7 mouse cellular contexts compared by ENCODE assay signal in genomic region chr1:128416584-128417532, GRCm38 (mm10). TPM values are rescaled to one million over a fixed set of nuclear protein-coding genes. Genes with fewer than 3 reads are reported as not detected.
A peak's percentile ranks its signal among the peaks of the same experiment; 100 is the strongest.
DNase-seq lines count a peak whose midpoint lies in the region; ATAC-seq lines count a peak whose summit lies in the region.

Gene Dars (minus strand): TSS chr1:128417368.

- peaks cover 13% of the 10 kb centered on the region; the same call in 1 of the 2 replicates for H3K4me1 ChIP-seq in embryonic facial prominence, embryonic 10.5 days
- peaks cover 4% of the 10 kb centered on the region for H3K4me1 ChIP-seq in limb, embryonic 10.5 days
- 0 out of 2 replicates have a peak, but pooled peaks cover 2% of the 10 kb centered on the region for H3K4me1 ChIP-seq in midbrain, embryonic 13.5 days (replicated peaks)

- H3K27ac ChIP-seq in embryonic facial prominence, embryonic 10.5 days (replicated peaks), result peak within 1 kb of the TSS; percentile 98
- H3K27ac ChIP-seq in limb, embryonic 10.5 days, result peak within 1 kb of the TSS; percentile 98
- peak within 1 kb of the TSS; percentile 91 for H3K27ac ChIP-seq in midbrain, embryonic 13.5 days

- ATAC-seq in granulocyte monocyte progenitor cell, adult 5-6 weeks (replicated peaks; ENCODE audit: poor library complexity, severe bottlenecking), result peak; percentile 91
- ATAC-seq in midbrain, embryonic 13.5 days, result peak; percentile 92

- peak within 1 kb of the TSS; percentile 72 for H3K4me2 ChIP-seq in midbrain, embryonic 13.5 days (replicated peaks)

- peak within 1 kb of the TSS; percentile 94 for H3K4me3 ChIP-seq in embryonic facial prominence, embryonic 10.5 days
- H3K4me3 ChIP-seq in limb, embryonic 10.5 days, result peak within 1 kb of the TSS; percentile 89
- peak within 1 kb of the TSS; percentile 91 for H3K4me3 ChIP-seq in midbrain, embryonic 13.5 days (replicated peaks)

- H3K27me3 ChIP-seq in embryonic facial prominence, embryonic 10.5 days (replicated peaks; ENCODE audit: low read depth, poor library complexity, severe bottlenecking), result no peaks in the 10 kb centered on the region
- no peaks in the 10 kb centered on the region for H3K27me3 ChIP-seq in limb, embryonic 10.5 days (ENCODE audit: low read depth, poor library complexity, severe bottlenecking)
- no peaks in the 10 kb centered on the region for H3K27me3 ChIP-seq in midbrain, embryonic 13.5 days

- peak within 1 kb of the TSS; percentile 94 for H3K9ac ChIP-seq in midbrain, embryonic 13.5 days (replicated peaks)

- peak; percentile 98 for DNase-seq in adrenal gland, postnatal 10 days
- peak; percentile 94 for DNase-seq in embryonic facial prominence, embryonic 10.5 days (ENCODE audit: low spot score)
- DNase-seq in kidney, adult 11 months, result peak; percentile 89
- peak; percentile 94 for DNase-seq in limb, embryonic 10.5 days (ENCODE audit: low spot score)
- peak; percentile 96 for DNase-seq in spleen, adult 12 weeks (ENCODE audit: low spot score)

- H3K9me3 ChIP-seq in embryonic facial prominence, embryonic 10.5 days, result no peaks in the 10 kb centered on the region
- no peaks in the 10 kb centered on the region for H3K9me3 ChIP-seq in limb, embryonic 10.5 days (replicated peaks)
- no peaks in the 10 kb centered on the region for H3K9me3 ChIP-seq in midbrain, embryonic 13.5 days

- under 1% methylated on average over 66 of the region's 68 CpGs for WGBS in embryonic facial prominence, embryonic 10.5 days
- under 1% methylated on average over 68 of the region's 68 CpGs for WGBS in limb, embryonic 10.5 days
- WGBS in midbrain, embryonic 13.5 days, result under 1% methylated on average over 63 of the region's 68 CpGs

- H3K36me3 ChIP-seq in embryonic facial prominence, embryonic 10.5 days (replicated peaks), result peaks cover 29% of the 10 kb centered on the region
- H3K36me3 ChIP-seq in limb, embryonic 10.5 days, result peaks cover 28% of the 10 kb centered on the region
- peaks cover 9% of the 10 kb centered on the region for H3K36me3 ChIP-seq in midbrain, embryonic 13.5 days

RNA-seq across cellular contexts. Expression of gene Dars, which starts in this region (rescaled TPM):
- 10 to 100 TPM; 81.5 to 92.3 TPM for total RNA-seq in adrenal gland, postnatal 10 days (2021)
- 168 and 182 TPM in 2 replicates for polyA plus RNA-seq in embryonic facial prominence, embryonic 10.5 days (2016; fragmentation: Nextera tagmentation; extraction: Ambion mirVana)
- 170 and 189 TPM in 2 replicates for total RNA-seq in granulocyte monocyte progenitor cell, adult 5-6 weeks (2014; fragmentation: Nextera tagmentation)
- total RNA-seq in granulocyte monocyte progenitor cell, adult 5-6 weeks (2017), result 304 and 334 TPM in 2 replicates
- polyA plus RNA-seq in limb, embryonic 10.5 days (2016; fragmentation: Nextera tagmentation; extraction: Ambion mirVana), result 148 and 175 TPM in 2 replicates
- polyA plus RNA-seq in midbrain, embryonic 13.5 days (2015; fragmentation: Nextera tagmentation; extraction: Ambion mirVana), result 136 and 140 TPM in 2 replicates

Comparison
In these comparisons a context has a peak if more than half of its experiments do, and no peak if none do; other contexts are left out.
1. Peak in every context shown above with its lines: DNase-seq, ATAC-seq, H3K4me3 ChIP-seq and H3K27ac ChIP-seq.